Mouse (Mus musculus) kidney, adult 2 months (tissue): ENCODE results near the gene Lhfp. TPM values are rescaled to one million over a fixed set of nuclear protein-coding genes. Genes with fewer than 3 reads are reported as not detected.
"Not testable (repeated sequence)": the region's sequence is repeated elsewhere in the genome, so short reads cannot be mapped to it uniquely, and the experiment has no call there.

Experiments used
- DNase-seq: peaks from one replicate; pipeline ENCODE4 v3.0.0; 2021
- H3K27ac ChIP-seq: fragments of 200-500 bp; 2 replicates; pipeline ENCODE4 v1.5.1; 2012; ENCODE audit warnings: low read depth, low read length, control low read depth, inconsistent platforms; ENCODE audit not compliant: insufficient read depth
- H3K27me3 ChIP-seq: fragments of 200-500 bp; replicated peaks from 2 replicates; pipeline ENCODE4 v1.6.1; 2012; ENCODE audit warnings: mild to moderate bottlenecking, moderate library complexity, low read length, inconsistent platforms; ENCODE audit not compliant: control insufficient read depth, insufficient read depth
- H3K36me3 ChIP-seq: fragments of 200-500 bp; 2 replicates; pipeline ENCODE4 v1.6.1; 2012; ENCODE audit warnings: mild to moderate bottlenecking, moderate library complexity, low read length, inconsistent platforms; ENCODE audit not compliant: control insufficient read depth, insufficient read depth
- H3K4me1 ChIP-seq: fragments of 200-500 bp; 2 replicates; pipeline ENCODE4 v1.6.1; 2011; ENCODE audit warnings: low read length; ENCODE audit not compliant: control insufficient read depth, insufficient read depth
- H3K4me3 ChIP-seq: fragments of 200-500 bp; 2 replicates; pipeline ENCODE4 v1.5.1; 2011; ENCODE audit warnings: mild to moderate bottlenecking, low read depth, low read length, control low read depth; ENCODE audit not compliant: insufficient read depth
- CTCF ChIP-seq: fragments of 200-500 bp; conservative IDR thresholded peaks from 2 replicates; pipeline ENCODE4 v1.5.1; 2011; ENCODE audit warnings: low read depth, mild to moderate bottlenecking, control low read depth, low read length, moderate library complexity, mixed read lengths; ENCODE audit not compliant: insufficient read depth, insufficient read length
- POLR2A ChIP-seq: fragments of 200-500 bp; IDR thresholded peaks from one replicate; pipeline ENCODE4 v1.6.1; 2011; ENCODE audit warnings: low read depth, low read length, control low read depth
- WGBS: fragments of 180-500 bp; shearing (Covaris S2); methylation state at CpG from one replicate; pipeline ENCODE4 v1.1.7; 2018; 5-methylcytosine and 5-hydroxymethylcytosine counted together
- polyA plus RNA-seq: library from polyadenylated mRNA; depleted of rRNA; stranded (reverse); fragments of >200 nt; gene quantifications from 2 replicates; pipeline ENCODE4 v1.2.3, GENCODE M21; 2012

Lhfp gene
- polyA plus RNA-seq, 1 experiment = 47.7 TPM

- 60% methylated on average over 2 of the region's 2 CpGs for WGBS
Measured at GRCm38 (mm10) chr3:53277993-53278392, 236.7 kb downstream of the Lhfp start.

GRCm38 (mm10) chr3:53282005-53282404 is 240.7 kb downstream of the Lhfp start:
- WGBS = 88% methylated on average over 3 of the region's 3 CpGs
- H3K36me3 ChIP-seq = not testable (repeated sequence)

More at GRCm38 (mm10) chr3:53277993-53278392, 236.7 kb downstream of the Lhfp start:
- DNase-seq = no peak
- TF ChIP-seq POLR2A (no peak), CTCF (no peak)
- H3K4me3 ChIP-seq = no peak overlapping the region
- no peaks in the 10 kb centered on the region for H3K27me3 ChIP-seq
- no peaks in the 10 kb centered on the region for H3K36me3 ChIP-seq
- H3K4me1 ChIP-seq = no peaks in the 10 kb centered on the region
- no peak overlapping the region for H3K27ac ChIP-seq

GRCm38 (mm10) chr3:53284023-53284422 is 242.7 kb downstream of the Lhfp start:
- H3K27ac ChIP-seq = no peak overlapping the region; the same call in 1 of the 2 replicates
- 73% methylated on average over 5 of the region's 5 CpGs for WGBS
- TF ChIP-seq CTCF (no peak), POLR2A (no peak)

More at GRCm38 (mm10) chr3:53282005-53282404, 240.7 kb downstream of the Lhfp start:
- H3K4me1 ChIP-seq, H3K27ac ChIP-seq, H3K4me3 ChIP-seq, DNase-seq, H3K27me3 ChIP-seq: not testable (repeated sequence)

GRCm38 (mm10) chr3:53284471-53285177 is 243.3 kb downstream of the Lhfp start:
- TF ChIP-seq CTCF (no peak), POLR2A (no peak)
- Histone ChIP-seq H3K36me3 (no peaks in the 10 kb centered on the region), H3K27me3 (no peaks in the 10 kb centered on the region), H3K27ac (peak overlapping the region; percentile 39; the same call in 1 of the 2 replicates), H3K4me1 (no peaks in the 10 kb centered on the region), H3K4me3 (no peak overlapping the region)
- WGBS = 55% methylated on average over 13 of the region's 13 CpGs
- peak; percentile 53 for DNase-seq

More at GRCm38 (mm10) chr3:53284023-53284422, 242.7 kb downstream of the Lhfp start:
- H3K27me3 ChIP-seq = no peaks in the 10 kb centered on the region
- no peak for DNase-seq
- H3K4me3 ChIP-seq = no peak overlapping the region
- no peaks in the 10 kb centered on the region for H3K36me3 ChIP-seq
- H3K4me1 ChIP-seq = no peaks in the 10 kb centered on the region

GRCm38 (mm10) chr3:53288662-53289061 is 247.3 kb downstream of the Lhfp start:
- Histone ChIP-seq H3K4me3 (no peak overlapping the region), H3K36me3 (no peaks in the 10 kb centered on the region), H3K27me3 (no peaks in the 10 kb centered on the region), H3K27ac (no peak overlapping the region), H3K4me1 (no peaks in the 10 kb centered on the region)
- 67% methylated on average over 9 of the region's 9 CpGs for WGBS
- DNase-seq = no peak
- no peak for TF ChIP-seq POLR2A
- TF ChIP-seq CTCF = no peak

- Histone ChIP-seq H3K4me3 (no peak overlapping the region), H3K27me3 (no peaks in the 10 kb centered on the region), H3K4me1 (no peaks in the 10 kb centered on the region), H3K36me3 (no peaks in the 10 kb centered on the region), H3K27ac (no peak overlapping the region)
- TF ChIP-seq CTCF = no peak
- no peak for TF ChIP-seq POLR2A
- WGBS = 58% methylated on average over 14 of the region's 14 CpGs
- peak; percentile 14 for DNase-seq
Measured at GRCm38 (mm10) chr3:53289589-53290219, 248.4 kb downstream of the Lhfp start.

- H3K27ac ChIP-seq = no peak overlapping the region
- H3K4me3 ChIP-seq = no peak overlapping the region
- no peak for DNase-seq
- WGBS = 97% methylated on average over 3 of the region's 3 CpGs
- TF ChIP-seq CTCF (no peak), POLR2A (no peak)
- H3K36me3 ChIP-seq = no peaks in the 10 kb centered on the region
- no peaks in the 10 kb centered on the region for H3K27me3 ChIP-seq
- H3K4me1 ChIP-seq = no peaks in the 10 kb centered on the region
Measured at GRCm38 (mm10) chr3:53291185-53291584, 249.9 kb downstream of the Lhfp start.
